Mouse (Mus musculus): Measurements from ENCODE around the gene Gm5592. TPM values are rescaled to one million over a fixed set of nuclear protein-coding genes. Genes with fewer than 3 reads are reported as not detected.
"Not testable (repeated sequence)": the region's sequence is repeated elsewhere in the genome, so short reads cannot be mapped to it uniquely, and the experiment has no call there.

The Gm5592 gene
- not detected in 2 replicates for total RNA-seq (2014; fragmentation: Nextera tagmentation)
- not detected in 2 replicates for total RNA-seq (2017)

- not testable (repeated sequence) for ATAC-seq (replicated peaks; ENCODE audit: poor library complexity, severe bottlenecking)
Observed at GRCm38 (mm10) chr7:41153541-41153940, at the start of gene Gm5592. Gene Gm5592, plus strand, starts transcription at chr7:41153841.

- ATAC-seq (replicated peaks; ENCODE audit: poor library complexity, severe bottlenecking), result not testable (repeated sequence)
Observed at GRCm38 (mm10) chr7:41155806-41156205, 2.2 kb downstream of the Gm5592 start.

- not testable (repeated sequence) for ATAC-seq (replicated peaks; ENCODE audit: poor library complexity, severe bottlenecking)
Observed at GRCm38 (mm10) chr7:41157879-41158278, 4.2 kb downstream of the Gm5592 start.

- not testable (repeated sequence) for ATAC-seq (replicated peaks; ENCODE audit: poor library complexity, severe bottlenecking)
Observed at GRCm38 (mm10) chr7:41158562-41158961, 4.9 kb downstream of the Gm5592 start.

- ATAC-seq (replicated peaks; ENCODE audit: poor library complexity, severe bottlenecking), result no peak
Observed at GRCm38 (mm10) chr7:41193671-41194070, 40.0 kb downstream of the Gm5592 start.

Other genes starting within 250 kb of the Gm5592 start
- gene 4930433I11Rik, start 166.3 kb upstream of the Gm5592 start, total RNA-seq (2014; fragmentation: Nextera tagmentation), result not detected in 2 replicates
- not detected in 2 replicates for gene 4930433I11Rik, start 166.3 kb upstream of the Gm5592 start, total RNA-seq (2017)
- not detected in 2 replicates for gene Gm4884, start 121.1 kb upstream of the Gm5592 start, total RNA-seq (2014; fragmentation: Nextera tagmentation)
- not detected in 2 replicates for gene Gm4884, start 121.1 kb upstream of the Gm5592 start, total RNA-seq (2017)
- gene AI987944, start 239.5 kb downstream of the Gm5592 start, total RNA-seq (2014; fragmentation: Nextera tagmentation), result 23.8 and 33.7 TPM in 2 replicates
- gene AI987944, start 239.5 kb downstream of the Gm5592 start, total RNA-seq (2017), result 19.5 and 27.3 TPM in 2 replicates